Mouse (Mus musculus) MEL (cell line): ENCODE data around the gene Pard3. TPM values are rescaled to one million over a fixed set of nuclear protein-coding genes. Genes with fewer than 3 reads are reported as not detected.

Experiments used
- DNase-seq: peaks from one replicate; pipeline ENCODE4 v3.0.0; 2011; ENCODE audit warnings: low read depth, low spot score
- H3K27ac ChIP-seq: 2 replicates; pipeline ENCODE4 v1.5.1; 2012; ENCODE audit warnings: low read depth, mild to moderate bottlenecking, control low read depth, low read length, moderate library complexity; ENCODE audit not compliant: control insufficient read depth
- H3K27me3 ChIP-seq, 2 experiments: fragments of 150-350 bp in 1 of 2; sonication (generic) in 1 of 2; 2 replicates each; pipeline ENCODE4 v1.6.1; 2012; ENCODE audit warnings: low read length in 2 of 2, mild to moderate bottlenecking in 2 of 2, improper control_type of control experiment in 1 of 2, moderate library complexity in 1 of 2; ENCODE audit not compliant: insufficient read depth in 2 of 2, control insufficient read depth in 1 of 2
- H3K36me3 ChIP-seq, 2 experiments: 2 replicates each; pipeline ENCODE4 v1.6.1; 2012 to 2014; ENCODE audit warnings: low read length in 2 of 2, improper control_type of control experiment in 1 of 2, inconsistent platforms in 1 of 2, mild to moderate bottlenecking in 1 of 2; ENCODE audit not compliant: insufficient read depth in 2 of 2, control insufficient read depth in 1 of 2
- H3K4me1 ChIP-seq, 2 experiments: fragments of 150-350 bp in 1 of 2; sonication (generic) in 1 of 2; 2 replicates each; pipeline ENCODE4 v1.6.1; 2012; ENCODE audit warnings: low read length in 2 of 2, improper control_type of control experiment in 1 of 2, mild to moderate bottlenecking in 1 of 2; ENCODE audit not compliant: insufficient read depth in 2 of 2, control insufficient read depth in 1 of 2
- H3K4me3 ChIP-seq, 2 experiments: fragments of 150-350 bp in 1 of 2; sonication (generic) in 1 of 2; 2 replicates each; pipeline ENCODE4 v1.5.1; 2012; ENCODE audit warnings: low read depth in 2 of 2, low read length in 2 of 2, mild to moderate bottlenecking in 2 of 2, moderate library complexity in 2 of 2, control low read depth in 1 of 2, improper control_type of control experiment in 1 of 2; ENCODE audit not compliant: control insufficient read depth in 1 of 2, insufficient read depth in 1 of 2
- H3K79me2 ChIP-seq: 2 replicates; pipeline ENCODE4 v1.6.1; 2012; ENCODE audit warnings: mild to moderate bottlenecking, low read length, moderate library complexity; ENCODE audit not compliant: control insufficient read depth, poor library complexity, insufficient read depth
- H3K9ac ChIP-seq: 2 replicates; pipeline ENCODE4 v1.6.1; 2012; ENCODE audit warnings: low read depth, mild to moderate bottlenecking, control low read depth, low read length, moderate library complexity; ENCODE audit not compliant: control insufficient read depth, poor library complexity, severe bottlenecking
- H3K9me3 ChIP-seq: fragments of 150-350 bp; sonication (generic); replicated peaks from 2 replicates; pipeline ENCODE4 v1.6.1; 2012; ENCODE audit warnings: mild to moderate bottlenecking, low read length, improper control_type of control experiment, moderate library complexity; ENCODE audit not compliant: insufficient read depth
- BHLHE40 ChIP-seq: IDR thresholded peaks from 2 replicates; pipeline ENCODE4 v1.6.1; 2012; ENCODE audit warnings: low read depth, mild to moderate bottlenecking, inconsistent platforms, low read length, improper control_type of control experiment, borderline replicate concordance
- CHD2 ChIP-seq: IDR thresholded peaks from 2 replicates; pipeline ENCODE4 v1.6.1; 2011; ENCODE audit warnings: low read length, improper control_type of control experiment
- E2F4 ChIP-seq: IDR thresholded peaks from 2 replicates; pipeline ENCODE4 v1.6.1; 2011; ENCODE audit warnings: low read depth, low read length, improper control_type of control experiment, borderline replicate concordance
- ELF1 ChIP-seq: IDR thresholded peaks from 2 replicates; pipeline ENCODE4 v1.6.1; 2014; ENCODE audit warnings: low read depth, mild to moderate bottlenecking, inconsistent platforms, low read length, improper control_type of control experiment, moderate library complexity
- EP300 ChIP-seq, 2 experiments: IDR thresholded peaks; 2 replicates each; pipeline ENCODE4 v1.6.1; 2011; ENCODE audit warnings: improper control_type of control experiment in 2 of 2, low read length in 2 of 2, low read depth in 1 of 2, mild to moderate bottlenecking in 1 of 2
- ETS1 ChIP-seq: IDR thresholded peaks from 2 replicates; pipeline ENCODE4 v1.6.1; 2012; ENCODE audit warnings: low read depth, mild to moderate bottlenecking, inconsistent platforms, low read length, improper control_type of control experiment, moderate library complexity
- GATA1 ChIP-seq: IDR thresholded peaks from 2 replicates; pipeline ENCODE4 v1.6.1; 2011; ENCODE audit warnings: low read depth, low read length, improper control_type of control experiment
- HCFC1 ChIP-seq: IDR thresholded peaks from 2 replicates; pipeline ENCODE4 v1.6.1; 2012; ENCODE audit warnings: low read depth, mild to moderate bottlenecking, inconsistent platforms, low read length, improper control_type of control experiment, moderate library complexity
- JUND ChIP-seq: IDR thresholded peaks from 2 replicates; pipeline ENCODE4 v1.6.1; 2011; ENCODE audit warnings: low read depth, mild to moderate bottlenecking, improper control_type of control experiment, low read length
- MAX ChIP-seq: IDR thresholded peaks from 2 replicates; pipeline ENCODE4 v1.6.1; 2011; ENCODE audit warnings: low read length, improper control_type of control experiment
- MAZ ChIP-seq: IDR thresholded peaks from 2 replicates; pipeline ENCODE4 v1.6.1; 2012; ENCODE audit warnings: low read depth, mild to moderate bottlenecking, inconsistent platforms, low read length, improper control_type of control experiment
- MEF2A ChIP-seq: IDR thresholded peaks from 2 replicates; pipeline ENCODE4 v1.6.1; 2014; ENCODE audit warnings: low read depth, mild to moderate bottlenecking, inconsistent platforms, low read length, improper control_type of control experiment; ENCODE audit not compliant: poor library complexity, insufficient replicate concordance, severe bottlenecking; ENCODE audit errors: extremely low read depth
- MXI1 ChIP-seq: IDR thresholded peaks from 2 replicates; pipeline ENCODE4 v1.6.1; 2011; ENCODE audit warnings: mild to moderate bottlenecking, low read depth, low read length, improper control_type of control experiment
- MYB ChIP-seq: IDR thresholded peaks from 2 replicates; pipeline ENCODE4 v1.6.1; 2011; ENCODE audit warnings: mild to moderate bottlenecking, low read depth, low read length, improper control_type of control experiment
- NRF1 ChIP-seq: IDR thresholded peaks from 2 replicates; pipeline ENCODE4 v1.6.1; 2014; ENCODE audit warnings: low read depth, mild to moderate bottlenecking, inconsistent platforms, low read length, improper control_type of control experiment, moderate library complexity; ENCODE audit not compliant: poor library complexity, insufficient read depth, severe bottlenecking
- POLR2A ChIP-seq, 2 experiments: IDR thresholded peaks; 2 replicates each; pipeline ENCODE4 v1.6.1; 2011 to 2012; ENCODE audit warnings: low read length in 2 of 2, mild to moderate bottlenecking in 2 of 2, control low read depth in 1 of 2, improper control_type of control experiment in 1 of 2, low read depth in 1 of 2, moderate library complexity in 1 of 2; ENCODE audit not compliant: control insufficient read depth in 1 of 2, insufficient read depth in 1 of 2, poor library complexity in 1 of 2
- POLR2AphosphoS2 ChIP-seq: IDR thresholded peaks from 2 replicates; pipeline ENCODE4 v1.6.1; 2011; ENCODE audit warnings: low read length, improper control_type of control experiment
- RCOR1 ChIP-seq: IDR thresholded peaks from 2 replicates; pipeline ENCODE4 v1.6.1; 2012; ENCODE audit warnings: low read depth, mild to moderate bottlenecking, inconsistent platforms, low read length, improper control_type of control experiment
- TAL1 ChIP-seq: IDR thresholded peaks from 2 replicates; pipeline ENCODE4 v1.6.1; 2012; ENCODE audit warnings: mild to moderate bottlenecking, inconsistent platforms, low read length, moderate library complexity, mixed read lengths
- TBP ChIP-seq: IDR thresholded peaks from 2 replicates; pipeline ENCODE4 v1.8.0; 2011; ENCODE audit warnings: low read depth, low read length, improper control_type of control experiment
- TCF12 ChIP-seq: IDR thresholded peaks from 2 replicates; pipeline ENCODE4 v1.6.1; 2014; ENCODE audit warnings: low read depth, mild to moderate bottlenecking, inconsistent platforms, low read length, improper control_type of control experiment, moderate library complexity
- USF1 ChIP-seq: IDR thresholded peaks from 2 replicates; pipeline ENCODE4 v1.6.1; 2014; ENCODE audit warnings: low read depth, mild to moderate bottlenecking, inconsistent platforms, low read length, improper control_type of control experiment, moderate library complexity
- USF2 ChIP-seq, 2 experiments: IDR thresholded peaks; 2 replicates each; pipeline ENCODE4 v1.6.1; 2011 to 2012; ENCODE audit warnings: improper control_type of control experiment in 2 of 2, low read length in 2 of 2, borderline replicate concordance in 1 of 2, inconsistent platforms in 1 of 2, low read depth in 1 of 2, mild to moderate bottlenecking in 1 of 2; ENCODE audit not compliant: insufficient read depth in 1 of 2
- ZC3H11A ChIP-seq: IDR thresholded peaks from 2 replicates; pipeline ENCODE4 v1.6.1; 2012; ENCODE audit warnings: low read depth, mild to moderate bottlenecking, inconsistent platforms, low read length, improper control_type of control experiment
- ZMIZ1 ChIP-seq: IDR thresholded peaks from 2 replicates; pipeline ENCODE4 v1.6.1; 2012; ENCODE audit warnings: low read depth, mild to moderate bottlenecking, inconsistent platforms, low read length, improper control_type of control experiment, moderate library complexity
- ZNF384 ChIP-seq: IDR thresholded peaks from 2 replicates; pipeline ENCODE4 v1.6.1; 2012; ENCODE audit warnings: low read depth, mild to moderate bottlenecking, inconsistent platforms, low read length, improper control_type of control experiment
- polyA plus RNA-seq, 2 experiments: library from polyadenylated mRNA; stranded (reverse) in 1 of 2; unstranded in 1 of 2; fragments of >175 nt in 1 of 2; fragments of >200 nt in 1 of 2; gene quantifications; 2 replicates each; pipeline versions ENCODE4 v1.2.1 to v1.2.4; 2012; ENCODE audit warnings: low replicate concordance in 2 of 2, low read depth in 1 of 2; ENCODE audit not compliant: insufficient read length in 2 of 2, insufficient read depth in 1 of 2, missing spikeins in 1 of 2
- total RNA-seq: library from RNA; depleted of rRNA; stranded (reverse); fragments of 300-350 nt; gene quantifications from 2 replicates; pipeline ENCODE4 v1.2.3, GENCODE M21; 2012

Gene Pard3
- total and polyA plus RNA-seq, 3 experiments = not detected

GRCm38 (mm10) chr8:127302847-127303445 is 239.3 kb downstream of the Pard3 start:
- Histone ChIP-seq H3K4me3 (no peak overlapping the region), H3K9ac (no peak overlapping the region), H3K79me2 (no peaks in the 10 kb centered on the region), H3K36me3 (no peaks in the 10 kb centered on the region), H3K4me1 (no peaks in the 10 kb centered on the region), H3K9me3 (no peaks in the 10 kb centered on the region), H3K27ac (no peak overlapping the region), H3K27me3 (no peaks in the 10 kb centered on the region)
- DNase-seq = no peak
- TF ChIP-seq TBP (no peak), MAX (no peak), ZC3H11A (no peak), CHD2 (no peak), MAZ (no peak), RCOR1 (no peak), MEF2A (no peak), EP300 (IDR thresholded peaks at IDR 0.05; ENCODE audit: low read depth in 1 of 2, low read length in 2 of 2) (no peak), ELF1 (no peak), BHLHE40 (no peak), MYB (no peak), JUND (no peak), ZMIZ1 (no peak), ZNF384 (no peak), GATA1 (no peak), E2F4 (no peak), NRF1 (no peak)

DNA sequence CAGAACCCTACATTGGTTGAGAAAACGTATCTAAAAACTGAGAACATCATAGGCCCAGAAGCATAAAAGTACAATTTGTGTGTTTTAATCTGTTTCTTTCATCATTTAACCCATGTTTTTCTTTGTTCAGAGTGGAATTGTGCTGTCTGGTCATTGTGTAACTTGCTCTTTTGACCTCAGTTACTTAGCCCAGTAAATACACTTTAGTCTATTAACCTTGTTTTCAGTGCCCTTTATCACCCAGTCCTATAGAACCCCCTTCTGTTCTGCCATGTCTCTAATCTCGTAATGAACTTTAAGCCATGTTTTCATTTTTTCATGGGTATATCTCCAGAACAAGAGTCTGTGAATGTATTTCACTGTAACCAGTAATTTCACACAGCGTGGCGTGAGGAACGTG is 243.3 kb downstream of the Pard3 start:
- H3K36me3 ChIP-seq = no peaks in the 10 kb centered on the region
- DNase-seq = no peak
- no peak overlapping the region for H3K4me3 ChIP-seq
- H3K27ac ChIP-seq = no peak overlapping the region
- H3K27me3 ChIP-seq = no peaks in the 10 kb centered on the region
- no peaks in the 10 kb centered on the region for H3K79me2 ChIP-seq
- no peak overlapping the region for H3K9ac ChIP-seq
- TF ChIP-seq ZC3H11A (no peak), GATA1 (no peak), ELF1 (no peak), POLR2AphosphoS2 (no peak), ETS1 (no peak), TCF12 (no peak), JUND (no peak), NRF1 (no peak), POLR2A (IDR thresholded peaks at IDR 0.05; ENCODE audit: control insufficient read depth in 1 of 2, insufficient read depth in 1 of 2, low read depth in 1 of 2, low read length in 2 of 2, poor library complexity in 1 of 2) (no peak), HCFC1 (no peak), MAZ (no peak), MXI1 (no peak), TAL1 (no peak), EP300 (IDR thresholded peaks at IDR 0.05; ENCODE audit: low read depth in 1 of 2, low read length in 2 of 2) (no peak), USF2 (IDR thresholded peaks at IDR 0.05; ENCODE audit: borderline replicate concordance in 1 of 2, insufficient read depth in 1 of 2, low read depth in 1 of 2, low read length in 2 of 2) (no peak), MAX (no peak), E2F4 (no peak), USF1 (no peak)
- H3K4me1 ChIP-seq = no peaks in the 10 kb centered on the region
- H3K9me3 ChIP-seq = no peaks in the 10 kb centered on the region
